Mouse (Mus musculus) testis, adult 2 months (tissue): ENCODE data around the gene Zc3h14.

Source experiments
- CTCF ChIP-seq: fragments of 200-500 bp; IDR thresholded peaks from 2 replicates; pipeline ENCODE4 v1.5.1; 2012; ENCODE audit warnings: low read depth, mild to moderate bottlenecking, inconsistent platforms, low read length, moderate library complexity; ENCODE audit not compliant: control insufficient read depth, insufficient read depth, insufficient replicate concordance
- POLR2A ChIP-seq: fragments of 200-500 bp; IDR thresholded peaks from 2 replicates; pipeline ENCODE4 v1.6.1; 2012; ENCODE audit warnings: low read depth, mild to moderate bottlenecking, inconsistent platforms, low read length, moderate library complexity; ENCODE audit not compliant: control insufficient read depth

- TF ChIP-seq CTCF (no peak), POLR2A (no peak)
Observed at GRCm38 (mm10) chr12:98745626-98746025, 1.1 kb upstream of the Zc3h14 start.
